Mouse (Mus musculus): ENCODE measurements around the gene Adcy4. TPM values are rescaled to one million over a fixed set of nuclear protein-coding genes. Genes with fewer than 3 reads are reported as not detected.

Adcy4 gene
- polyA plus RNA-seq, 1 experiment from 2014 or later = 3.6 TPM

GRCm38 (mm10) chr14:55743711-55744110, 40.2 kb downstream of the Adcy4 start:
- Histone ChIP-seq H3K9me3 (replicated peaks) (no peaks in the 10 kb centered on the region), H3K27ac (no peak overlapping the region), H3K27me3 (no peaks in the 10 kb centered on the region), H3K4me2 (peak overlapping the region; percentile 25; the same call in 1 of the 2 replicates), H3K9ac (0 out of 2 replicates have a peak overlapping the region, but pooled peaks have one; percentile 26), H3K4me3 (no peak overlapping the region), H3K4me1 (peaks cover 38% of the 10 kb centered on the region), H3K36me3 (ENCODE audit: poor library complexity, severe bottlenecking) (peaks cover 29% of the 10 kb centered on the region)
- 24% methylated on average over 10 of the region's 10 CpGs for WGBS
- ATAC-seq = peak; percentile 72; the same call in 1 of the 2 replicates

DNA sequence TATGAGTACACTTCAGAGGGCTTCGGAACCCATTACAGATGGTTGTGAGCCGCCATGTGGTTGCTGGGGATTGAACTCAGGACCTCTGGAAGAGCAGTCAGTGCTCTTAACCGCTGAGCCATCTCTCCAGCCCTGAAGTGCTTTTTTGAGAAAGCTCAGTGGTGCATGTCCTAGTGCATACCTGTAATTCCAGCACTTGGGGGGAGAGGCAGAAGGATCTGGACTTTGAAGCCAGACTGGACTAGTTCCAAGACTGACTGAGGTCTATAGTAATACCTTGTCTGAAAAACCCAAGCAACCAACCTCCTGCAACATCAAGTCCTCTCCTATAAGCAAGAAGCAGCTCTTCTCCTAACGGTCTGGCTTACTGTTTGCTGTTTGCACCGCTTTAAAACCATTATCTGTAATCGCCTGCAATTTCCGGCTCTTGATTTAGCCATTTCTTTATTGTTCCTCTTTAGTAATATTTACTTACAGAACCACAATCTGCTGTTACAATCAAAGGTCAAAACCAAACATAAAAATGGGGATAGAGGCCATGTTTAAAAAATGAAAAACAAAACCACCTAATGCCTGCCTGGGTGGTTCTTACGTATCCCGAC, 46.7 kb downstream of the Adcy4 start:
- no peaks in the 10 kb centered on the region for H3K4me1 ChIP-seq
- WGBS = 87% methylated on average over 9 of the region's 9 CpGs
- H3K27ac ChIP-seq = no peak overlapping the region

DNA sequence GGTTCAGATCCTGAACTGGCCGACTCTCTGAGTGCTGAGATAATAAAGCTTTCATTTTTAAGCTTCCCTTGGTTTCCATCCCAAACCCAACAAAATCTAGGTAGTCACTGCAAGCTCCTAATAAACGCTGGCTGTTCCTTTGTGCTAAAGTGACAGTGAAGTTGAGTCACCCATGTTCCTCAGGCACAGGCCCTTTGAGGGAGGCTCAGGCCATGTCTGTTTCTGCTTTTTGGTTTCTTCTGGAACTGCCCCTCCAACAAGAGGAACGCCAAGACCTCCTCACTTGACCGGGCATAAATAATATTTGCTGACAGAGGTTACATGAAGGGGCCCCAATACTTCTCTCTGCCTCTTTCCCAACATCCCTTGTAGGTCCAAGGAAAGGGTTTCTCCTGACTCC, 48.1 kb downstream of the Adcy4 start:
- peaks cover 24% of the 10 kb centered on the region for H3K36me3 ChIP-seq (ENCODE audit: poor library complexity, severe bottlenecking)
- H3K9me3 ChIP-seq (replicated peaks) = no peaks in the 10 kb centered on the region
- H3K27me3 ChIP-seq = no peaks in the 10 kb centered on the region
- no peak overlapping the region for H3K9ac ChIP-seq
- H3K4me2 ChIP-seq = no peak overlapping the region
- no peaks in the 10 kb centered on the region for H3K4me1 ChIP-seq
- H3K27ac ChIP-seq = no peak overlapping the region
- ATAC-seq = no peak
- no peak overlapping the region for H3K4me3 ChIP-seq
- 85% methylated on average over 4 of the region's 4 CpGs for WGBS

More for the DNA sequence above, 46.7 kb downstream of the Adcy4 start:
- Histone ChIP-seq H3K36me3 (ENCODE audit: poor library complexity, severe bottlenecking) (peaks cover 35% of the 10 kb centered on the region), H3K4me2 (no peak overlapping the region), H3K9ac (no peak overlapping the region), H3K4me3 (no peak overlapping the region), H3K27me3 (no peaks in the 10 kb centered on the region), H3K9me3 (replicated peaks) (no peaks in the 10 kb centered on the region)
- ATAC-seq = no peak

- 75% methylated on average over 3 of the region's 3 CpGs for WGBS
- Histone ChIP-seq H3K4me3 (no peak overlapping the region), H3K27ac (no peak overlapping the region), H3K9ac (no peak overlapping the region), H3K4me1 (no peaks in the 10 kb centered on the region), H3K27me3 (no peaks in the 10 kb centered on the region), H3K36me3 (ENCODE audit: poor library complexity, severe bottlenecking) (peaks cover 20% of the 10 kb centered on the region), H3K9me3 (replicated peaks) (no peaks in the 10 kb centered on the region), H3K4me2 (no peak overlapping the region)
- ATAC-seq = no peak
Measured at GRCm38 (mm10) chr14:55735334-55735733, 48.6 kb downstream of the Adcy4 start.

- 68% methylated on average over 7 of the region's 7 CpGs for WGBS
- Histone ChIP-seq H3K9me3 (replicated peaks) (no peaks in the 10 kb centered on the region), H3K4me2 (no peak overlapping the region), H3K27ac (no peak overlapping the region), H3K4me3 (no peak overlapping the region), H3K4me1 (no peaks in the 10 kb centered on the region), H3K36me3 (ENCODE audit: poor library complexity, severe bottlenecking) (peaks cover 16% of the 10 kb centered on the region), H3K27me3 (no peaks in the 10 kb centered on the region), H3K9ac (no peak overlapping the region)
- ATAC-seq = no peak
Measured at GRCm38 (mm10) chr14:55734869-55735268, 49.0 kb downstream of the Adcy4 start.

DNA sequence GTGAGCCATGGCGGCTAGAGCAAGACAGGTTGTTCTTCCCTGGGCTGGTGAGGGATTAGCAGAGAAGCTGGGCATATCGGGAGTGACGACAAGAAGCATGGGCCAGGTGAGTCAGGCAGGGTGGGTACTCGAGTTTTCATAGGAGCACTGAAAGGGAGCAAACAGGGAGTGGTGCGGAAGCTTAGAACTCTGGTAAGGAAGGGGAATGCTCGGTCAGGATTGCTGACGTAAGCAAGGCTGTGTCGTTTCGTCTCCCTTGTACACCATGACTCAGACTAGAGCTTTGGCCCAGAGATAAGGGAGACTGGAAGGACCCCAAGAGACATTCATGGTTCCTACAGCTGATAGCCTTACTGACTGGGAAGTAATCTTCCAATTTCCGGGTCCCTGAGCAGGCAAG, 50.0 kb downstream of the Adcy4 start:
- Histone ChIP-seq H3K36me3 (ENCODE audit: poor library complexity, severe bottlenecking) (peaks cover 6% of the 10 kb centered on the region), H3K4me3 (no peak overlapping the region), H3K27ac (no peak overlapping the region), H3K9me3 (replicated peaks) (no peaks in the 10 kb centered on the region), H3K4me2 (no peak overlapping the region), H3K9ac (no peak overlapping the region), H3K27me3 (no peaks in the 10 kb centered on the region), H3K4me1 (no peaks in the 10 kb centered on the region)
- WGBS = 80% methylated on average over 10 of the region's 10 CpGs
- no peak for ATAC-seq

DNA sequence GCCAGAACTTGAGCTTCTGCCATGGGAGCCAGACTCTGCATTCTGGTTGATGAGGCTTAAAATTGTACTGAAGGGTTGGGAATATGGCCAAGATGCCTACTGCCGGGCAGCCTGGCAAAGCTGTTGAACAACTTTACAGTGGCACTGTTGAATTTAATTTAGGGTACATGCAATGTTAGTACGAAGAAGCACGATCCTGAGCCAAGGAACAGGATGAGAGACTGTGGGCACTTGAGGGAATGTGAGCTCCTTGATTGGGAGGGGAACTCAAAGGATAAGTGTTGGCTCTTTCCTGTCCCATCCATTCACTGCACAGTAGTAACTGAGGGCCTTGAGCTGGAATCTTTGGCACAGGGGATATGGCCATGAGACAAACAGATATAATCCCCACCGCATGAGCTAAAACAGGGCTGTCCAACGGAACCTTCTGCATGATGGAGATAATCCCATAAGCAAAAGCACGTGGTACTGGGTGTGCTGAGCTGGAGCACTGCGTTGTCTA, 53.3 kb downstream of the Adcy4 start:
- Histone ChIP-seq H3K9me3 (replicated peaks) (no peaks in the 10 kb centered on the region), H3K9ac (no peak overlapping the region), H3K27ac (no peak overlapping the region), H3K36me3 (ENCODE audit: poor library complexity, severe bottlenecking) (no peaks in the 10 kb centered on the region), H3K4me1 (no peaks in the 10 kb centered on the region), H3K4me3 (no peak overlapping the region), H3K4me2 (no peak overlapping the region), H3K27me3 (no peaks in the 10 kb centered on the region)
- peak; percentile 24; the same call in 1 of the 2 replicates for ATAC-seq
- WGBS = 80% methylated on average over 7 of the region's 7 CpGs

- Histone ChIP-seq H3K4me2 (no peak overlapping the region), H3K9me3 (replicated peaks) (no peaks in the 10 kb centered on the region), H3K36me3 (ENCODE audit: poor library complexity, severe bottlenecking) (no peaks in the 10 kb centered on the region), H3K27ac (no peak overlapping the region), H3K9ac (no peak overlapping the region), H3K4me1 (no peaks in the 10 kb centered on the region), H3K27me3 (no peaks in the 10 kb centered on the region), H3K4me3 (no peak overlapping the region)
- ATAC-seq = no peak
- WGBS = 72% methylated on average over 7 of the region's 7 CpGs
Measured at GRCm38 (mm10) chr14:55730116-55730515, 53.8 kb downstream of the Adcy4 start.

GRCm38 (mm10) chr14:55727889-55728685, 55.8 kb downstream of the Adcy4 start:
- ATAC-seq = no peak
- 72% methylated on average over 8 of the region's 8 CpGs for WGBS
- H3K27ac ChIP-seq = no peak overlapping the region
- no peaks in the 10 kb centered on the region for H3K36me3 ChIP-seq (ENCODE audit: poor library complexity, severe bottlenecking)
- H3K4me1 ChIP-seq = no peaks in the 10 kb centered on the region
- H3K9me3 ChIP-seq (replicated peaks) = no peaks in the 10 kb centered on the region
- no peaks in the 10 kb centered on the region for H3K27me3 ChIP-seq
- H3K4me2 ChIP-seq = no peak overlapping the region
- H3K4me3 ChIP-seq = no peak overlapping the region
- H3K9ac ChIP-seq = no peak overlapping the region

- H3K4me2 ChIP-seq = no peak overlapping the region
- no peaks in the 10 kb centered on the region for H3K9me3 ChIP-seq (replicated peaks)
- H3K27me3 ChIP-seq = no peaks in the 10 kb centered on the region
- ATAC-seq = no peak
- no peak overlapping the region for H3K9ac ChIP-seq
- H3K4me3 ChIP-seq = no peak overlapping the region
- peaks cover 4% of the 10 kb centered on the region; the same call in 1 of the 2 replicates for H3K4me1 ChIP-seq
- H3K27ac ChIP-seq = no peak overlapping the region
- no peaks in the 10 kb centered on the region for H3K36me3 ChIP-seq (ENCODE audit: poor library complexity, severe bottlenecking)
Measured at GRCm38 (mm10) chr14:55726261-55726660, 57.6 kb downstream of the Adcy4 start.

- H3K27ac ChIP-seq = no peak overlapping the region
- no peak overlapping the region for H3K4me2 ChIP-seq
- 66% methylated on average over 8 of the region's 8 CpGs for WGBS
- peaks cover 7% of the 10 kb centered on the region; the same call in 1 of the 2 replicates for H3K36me3 ChIP-seq (ENCODE audit: poor library complexity, severe bottlenecking)
- no peaks in the 10 kb centered on the region for H3K27me3 ChIP-seq
- H3K4me3 ChIP-seq = no peak overlapping the region
- ATAC-seq = no peak
- no peak overlapping the region for H3K9ac ChIP-seq
- H3K9me3 ChIP-seq (replicated peaks) = no peaks in the 10 kb centered on the region
- peaks cover 12% of the 10 kb centered on the region; the same call in 1 of the 2 replicates for H3K4me1 ChIP-seq
Measured at GRCm38 (mm10) chr14:55724411-55724871, 59.5 kb downstream of the Adcy4 start.

DNA sequence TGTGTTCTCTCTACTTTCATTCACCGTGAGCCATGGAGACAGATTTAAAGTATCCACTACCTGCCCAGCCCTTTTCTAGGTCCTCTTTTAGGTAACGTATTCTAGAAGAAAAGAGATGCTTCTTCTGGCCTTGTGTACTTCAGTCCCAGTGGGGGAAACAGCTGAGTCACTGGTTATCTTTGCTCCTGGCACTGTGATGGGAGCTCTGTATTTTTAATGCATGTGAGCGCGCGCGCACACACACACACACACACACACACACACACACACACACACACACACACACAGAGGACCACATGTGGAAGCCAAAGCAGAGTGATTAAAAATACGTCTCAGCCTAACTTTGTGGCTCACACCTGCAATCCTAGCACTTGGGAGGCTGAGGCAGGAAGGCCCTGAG, 60.5 kb downstream of the Adcy4 start:
- ATAC-seq = no peak
- 95% methylated on average over 7 of the region's 7 CpGs for WGBS
- Histone ChIP-seq H3K27me3 (no peaks in the 10 kb centered on the region), H3K4me3 (no peak overlapping the region), H3K4me1 (peaks cover 12% of the 10 kb centered on the region; the same call in 1 of the 2 replicates), H3K27ac (no peak overlapping the region), H3K9me3 (replicated peaks) (no peaks in the 10 kb centered on the region), H3K36me3 (ENCODE audit: poor library complexity, severe bottlenecking) (peaks cover 15% of the 10 kb centered on the region), H3K4me2 (no peak overlapping the region), H3K9ac (no peak overlapping the region)

Measured in forebrain, embryonic 13.5 days (tissue).